Mouse (Mus musculus) liver, postnatal 0 days (tissue): ENCODE data around the gene Fam117a.

Source experiments
- CTCF ChIP-seq: sonication (generic); IDR thresholded peaks from 2 replicates; pipeline ENCODE4 v1.5.1; 2016; ENCODE audit warnings: antibody characterized with exemption, low read depth
- EP300 ChIP-seq: IDR thresholded peaks from 2 replicates; pipeline ENCODE4 v1.6.1; 2016; ENCODE audit warnings: antibody characterized with exemption, low read depth, mild to moderate bottlenecking

DNA sequence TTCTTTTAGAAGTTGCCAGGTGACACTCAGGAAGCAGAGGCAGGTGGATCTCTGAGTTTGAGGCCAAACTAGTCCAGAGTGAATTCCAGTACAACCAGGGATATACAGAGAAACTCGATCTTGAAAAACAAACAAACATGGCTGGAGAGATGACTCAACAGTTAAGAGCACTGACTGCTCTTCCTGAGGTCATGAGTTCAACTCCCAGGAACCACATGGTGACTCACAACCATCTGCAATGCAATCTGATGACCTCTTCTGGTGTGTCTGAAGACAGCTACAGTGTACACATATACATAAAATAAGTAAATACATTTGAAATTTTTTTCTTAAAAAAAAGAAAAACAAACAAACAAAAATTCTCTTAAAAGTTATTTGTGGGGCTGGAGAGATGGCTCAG is 6.2 kb upstream of the Fam117a start:
- TF ChIP-seq EP300 (no peak), CTCF (no peak)
